Mouse (Mus musculus) G1E (cell line): ENCODE results near the gene Dact2. TPM values are rescaled to one million over a fixed set of nuclear protein-coding genes. Genes with fewer than 3 reads are reported as not detected.

Experiments used
- ATAC-seq: 2 replicates; pipeline ENCODE4 v1.8.0; 2016; ENCODE audit warnings: mild to moderate bottlenecking; ENCODE audit not compliant: insufficient number of reproducible peaks, poor library complexity, low FRiP score, severe bottlenecking; ENCODE audit errors: extremely low read depth
- DNase-seq: peaks from one replicate; pipeline ENCODE4 v3.0.0; 2012; ENCODE audit warnings: low spot score
- H3K27me3 ChIP-seq: 2 replicates; pipeline ENCODE4 v1.6.1; 2012; ENCODE audit warnings: mild to moderate bottlenecking, low read length, inconsistent platforms; ENCODE audit not compliant: insufficient read depth
- H3K36me3 ChIP-seq: replicated peaks from 2 replicates; pipeline ENCODE3; 2012; ENCODE audit warnings: mild to moderate bottlenecking, inconsistent platforms
- H3K4me1 ChIP-seq: 2 replicates; pipeline ENCODE4 v1.6.1; 2012; ENCODE audit warnings: low read depth, low read length, inconsistent platforms, mixed read lengths; ENCODE audit not compliant: insufficient read depth
- H3K4me3 ChIP-seq: 2 replicates; pipeline ENCODE4 v1.5.1; 2012; ENCODE audit warnings: low read depth, mild to moderate bottlenecking, inconsistent platforms, low read length, moderate library complexity, mixed read lengths
- H3K9me3 ChIP-seq: replicated peaks from 2 replicates; pipeline ENCODE4 v1.6.1; 2012; ENCODE audit warnings: inconsistent platforms
- CTCF ChIP-seq: IDR thresholded peaks from 2 replicates; pipeline ENCODE4 v1.5.1; 2012; ENCODE audit warnings: low read depth, low read length, inconsistent platforms, mixed read lengths
- GATA1 ChIP-seq: IDR thresholded peaks from 2 replicates; pipeline ENCODE4 v1.6.1; 2012; ENCODE audit warnings: borderline replicate concordance, low read length, inconsistent platforms, mixed read lengths
- GATA2 ChIP-seq: IDR thresholded peaks from 2 replicates; pipeline ENCODE4 v1.6.1; 2012; ENCODE audit warnings: low read depth, low read length, inconsistent platforms, borderline replicate concordance
- POLR2AphosphoS5 ChIP-seq: IDR thresholded peaks from 2 replicates; pipeline ENCODE4 v1.6.1; 2012; ENCODE audit warnings: low read depth, low read length, inconsistent platforms; ENCODE audit not compliant: insufficient replicate concordance
- TAL1 ChIP-seq: conservative IDR thresholded peaks from 2 replicates; pipeline ENCODE4 v1.6.1; 2012; ENCODE audit warnings: low read depth, low read length, inconsistent platforms, mixed read lengths
- polyA plus RNA-seq: library from polyadenylated mRNA; stranded (reverse); fragments of >175 nt; gene quantifications from 2 replicates; pipeline ENCODE4 v1.2.3, GENCODE M21; 2012
- total RNA-seq, 2 experiments: library from RNA; stranded (forward) in 1 of 2; stranded (reverse) in 1 of 2; fragments of 200-1000 nt in 1 of 2; fragments of >200 nt in 1 of 2; fragmentation: Nextera tagmentation in 1 of 2; gene quantifications; 2 replicates each; pipeline ENCODE4 v1.2.3; 2014 to 2017

The Dact2 gene
- total and polyA plus RNA-seq, 3 experiments = not detected

DNA sequence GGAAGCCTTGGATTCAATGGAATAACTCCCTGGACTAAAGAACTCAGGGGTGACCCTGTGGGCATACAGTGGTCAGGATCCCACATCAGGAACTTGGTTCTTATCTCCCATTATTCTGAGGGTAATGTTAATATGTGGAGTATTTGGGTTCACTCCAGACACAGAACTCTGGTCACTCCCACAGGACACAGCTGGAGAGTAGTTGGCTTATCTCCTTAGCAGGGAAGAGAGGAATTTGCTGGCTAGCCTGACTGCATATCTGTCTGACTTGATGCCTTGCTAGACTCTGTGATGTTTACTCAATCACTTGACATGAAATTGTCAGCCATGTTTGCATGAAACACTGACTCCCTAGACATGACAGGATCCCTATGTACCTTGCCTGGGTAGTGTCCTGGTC is 15.6 kb downstream of the Dact2 start:
- Histone ChIP-seq H3K9me3 (peaks cover 8% of the 10 kb centered on the region), H3K27me3 (peaks cover 2% of the 10 kb centered on the region; the same call in 1 of the 2 replicates), H3K4me3 (no peak overlapping the region), H3K36me3 (no peaks in the 10 kb centered on the region), H3K4me1 (no peaks in the 10 kb centered on the region)
- TF ChIP-seq CTCF = no peak
- TF ChIP-seq POLR2AphosphoS5 = no peak
- no peak for TF ChIP-seq GATA2
- no peak for TF ChIP-seq TAL1
- TF ChIP-seq GATA1 = no peak
- ATAC-seq (no peak), DNase-seq (no peak)

- H3K4me3 ChIP-seq = no peak overlapping the region
- TF ChIP-seq GATA2 (no peak), POLR2AphosphoS5 (no peak), TAL1 (no peak), GATA1 (no peak), CTCF (no peak)
- DNase-seq = no peak
- H3K36me3 ChIP-seq = no peaks in the 10 kb centered on the region
- peaks cover 4% of the 10 kb centered on the region for H3K9me3 ChIP-seq
- no peaks in the 10 kb centered on the region for H3K4me1 ChIP-seq
- ATAC-seq = no peak
- peaks cover 2% of the 10 kb centered on the region; the same call in 1 of the 2 replicates for H3K27me3 ChIP-seq
Measured at GRCm38 (mm10) chr17:14187096-14187495, 17.0 kb downstream of the Dact2 start.

DNA sequence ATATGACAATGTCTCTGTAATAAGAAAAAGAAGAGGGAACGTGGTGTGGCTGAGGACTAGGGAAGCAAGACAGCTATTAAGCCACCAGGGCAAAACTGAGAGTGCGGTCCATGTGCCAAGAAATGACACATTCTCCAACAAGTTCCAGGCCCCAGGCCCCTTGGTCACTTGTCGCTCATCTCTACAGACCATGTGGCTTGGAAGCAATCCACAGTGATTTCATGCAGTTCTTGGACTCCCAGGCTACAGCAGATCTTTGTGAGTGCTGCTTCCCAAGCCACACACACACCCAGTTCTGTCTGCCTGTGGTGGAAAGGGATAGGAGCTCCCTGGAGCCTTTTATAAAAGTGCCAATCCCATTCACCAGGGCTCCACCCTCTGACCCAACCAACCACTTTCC is 17.9 kb downstream of the Dact2 start:
- no peak for ATAC-seq
- DNase-seq = no peak
- no peak overlapping the region for H3K4me3 ChIP-seq
- H3K27me3 ChIP-seq = peaks cover 2% of the 10 kb centered on the region; the same call in 1 of the 2 replicates
- no peaks in the 10 kb centered on the region for H3K4me1 ChIP-seq
- no peaks in the 10 kb centered on the region for H3K36me3 ChIP-seq
- H3K9me3 ChIP-seq = peaks cover 4% of the 10 kb centered on the region
- TF ChIP-seq POLR2AphosphoS5 (no peak), TAL1 (no peak), GATA2 (no peak), CTCF (no peak), GATA1 (no peak)

- no peak for TF ChIP-seq GATA2
- ATAC-seq (no peak), DNase-seq (no peak)
- Histone ChIP-seq H3K36me3 (no peaks in the 10 kb centered on the region), H3K9me3 (peaks cover 4% of the 10 kb centered on the region), H3K4me3 (no peak overlapping the region), H3K4me1 (no peaks in the 10 kb centered on the region), H3K27me3 (peaks cover 2% of the 10 kb centered on the region; the same call in 1 of the 2 replicates)
Measured at GRCm38 (mm10) chr17:14184192-14184814, 19.8 kb downstream of the Dact2 start.

GRCm38 (mm10) chr17:14183717-14184116 is 20.4 kb downstream of the Dact2 start:
- TF ChIP-seq CTCF = no peak
- no peak for TF ChIP-seq POLR2AphosphoS5
- TF ChIP-seq TAL1 = no peak
- no peak for TF ChIP-seq GATA2
- TF ChIP-seq GATA1 = no peak
- peaks cover 7% of the 10 kb centered on the region for H3K9me3 ChIP-seq
- H3K27me3 ChIP-seq = peaks cover 4% of the 10 kb centered on the region; the same call in 1 of the 2 replicates

GRCm38 (mm10) chr17:14182860-14183259 is 21.2 kb downstream of the Dact2 start:
- no peaks in the 10 kb centered on the region for H3K4me1 ChIP-seq
- H3K9me3 ChIP-seq = peaks cover 4% of the 10 kb centered on the region
- H3K36me3 ChIP-seq = no peaks in the 10 kb centered on the region
- DNase-seq = no peak
- peaks cover 4% of the 10 kb centered on the region; the same call in 1 of the 2 replicates for H3K27me3 ChIP-seq
- no peak for ATAC-seq
- TF ChIP-seq CTCF = no peak
- TF ChIP-seq TAL1 = no peak
- no peak for TF ChIP-seq GATA2
- no peak for TF ChIP-seq POLR2AphosphoS5
- TF ChIP-seq GATA1 = no peak
- no peak overlapping the region for H3K4me3 ChIP-seq

More at GRCm38 (mm10) chr17:14183717-14184116, 20.4 kb downstream of the Dact2 start:
- Histone ChIP-seq H3K4me1 (no peaks in the 10 kb centered on the region), H3K4me3 (no peak overlapping the region), H3K36me3 (no peaks in the 10 kb centered on the region)
- ATAC-seq = no peak
- no peak for DNase-seq

- no peak for DNase-seq
- H3K36me3 ChIP-seq = no peaks in the 10 kb centered on the region
- H3K4me1 ChIP-seq = no peaks in the 10 kb centered on the region
- no peak for ATAC-seq
- peaks cover 4% of the 10 kb centered on the region; the same call in 1 of the 2 replicates for H3K27me3 ChIP-seq
- TF ChIP-seq GATA2 (no peak), POLR2AphosphoS5 (no peak)
- peaks cover 2% of the 10 kb centered on the region; the same call in 1 of the 2 replicates for H3K9me3 ChIP-seq
- H3K4me3 ChIP-seq = no peak overlapping the region
Measured at GRCm38 (mm10) chr17:14178911-14179310, 25.2 kb downstream of the Dact2 start.
